Mouse (Mus musculus): ENCODE measurements around the gene Hoxc4.

GRCm38 (mm10) chr15:102991782-102992181, 27.0 kb upstream of the Hoxc4 start:
- TF ChIP-seq CTCF (IDR thresholded peaks at IDR 0.05; ENCODE audit: borderline replicate concordance, insufficient read depth, low read depth, low read length) (no peak), POLR2A (IDR thresholded peaks at IDR 0.05; ENCODE audit: borderline replicate concordance, insufficient read depth, low read length) (no peak)

Measured in cerebellum, adult 2 months (tissue).